Mouse (Mus musculus) gastrocnemius, adult 2 months (tissue): Measurements from ENCODE around the gene Rbm12. TPM values are rescaled to one million over a fixed set of nuclear protein-coding genes. Genes with fewer than 3 reads are reported as not detected.
"Not testable (repeated sequence)": the region's sequence is repeated elsewhere in the genome, so short reads cannot be mapped to it uniquely, and the experiment has no call there.

Experiments
- DNase-seq: peaks from one replicate; pipeline ENCODE4 v3.0.0; 2022
- H3K27ac ChIP-seq: fragments of 200-600 bp; 2 replicates; pipeline ENCODE4 v1.8.1; 2022; ENCODE audit warnings: mild to moderate bottlenecking
- H3K4me3 ChIP-seq: fragments of 200-600 bp; 2 replicates; pipeline ENCODE4 v1.8.1; 2022; ENCODE audit warnings: mild to moderate bottlenecking, moderate library complexity
- CTCF ChIP-seq: fragments of 200-600 bp; IDR thresholded peaks from 2 replicates; pipeline ENCODE4 v1.8.1; 2022; ENCODE audit warnings: antibody characterized with exemption, mild to moderate bottlenecking, moderate library complexity
- intact Hi-C: fragments of 180-260 bp; cut with DNase I; formaldehyde crosslinking; loops from one replicate; pipeline ENCODE4 v1.15.1; 2025
- total RNA-seq, 2 experiments: library from RNA; stranded (reverse); gene quantifications; 2 replicates each; pipeline ENCODE4 v1.2.3; 2021

Rbm12 gene
- total RNA-seq, 2 experiments from 2014 or later: 4.9 to 8.1 TPM

GRCm38 (mm10) chr2:156123731-156124130, 12.0 kb upstream of the Rbm12 start:
- Histone ChIP-seq H3K27ac (no peak overlapping the region), H3K4me3 (no peak overlapping the region)
- DNase-seq: no peak
- TF ChIP-seq CTCF: no peak
- intact Hi-C loops: no loop called here

- H3K4me3 ChIP-seq: no peak overlapping the region
- intact Hi-C loops: no loop called here
- no peak for DNase-seq
- H3K27ac ChIP-seq: no peak overlapping the region
- TF ChIP-seq CTCF: no peak
These were observed 7.8 kb upstream of the Rbm12 start for GRCm38 (mm10) chr2:156119566-156119965.

GRCm38 (mm10) chr2:156112080-156112423, 274 bp upstream of the Rbm12 start:
- intact Hi-C loops, DNase-seq: not testable (repeated sequence)
- H3K27ac ChIP-seq: peak overlapping the region; percentile 96
- H3K4me3 ChIP-seq: peak overlapping the region; percentile 96

GRCm38 (mm10) chr2:156110627-156111357, 986 bp downstream of the Rbm12 start:
- H3K4me3 ChIP-seq: peak overlapping the region; percentile 96
- H3K27ac ChIP-seq: peak overlapping the region; percentile 96
- no peak for TF ChIP-seq CTCF
- DNase-seq: no peak
- intact Hi-C loops: no loop called here

- H3K4me3 ChIP-seq: no peak overlapping the region
- H3K27ac ChIP-seq: no peak overlapping the region
- no peak for DNase-seq
- intact Hi-C loops: no loop called here
- no peak for TF ChIP-seq CTCF
These were observed 19.9 kb downstream of the Rbm12 start for GRCm38 (mm10) chr2:156091926-156092325.

GRCm38 (mm10) chr2:156089799-156090198, 22.0 kb downstream of the Rbm12 start:
- no peak for DNase-seq
- H3K4me3 ChIP-seq: no peak overlapping the region
- intact Hi-C loops: no loop called here
- no peak for TF ChIP-seq CTCF
- H3K27ac ChIP-seq: no peak overlapping the region

GRCm38 (mm10) chr2:156087391-156088110, 24.2 kb downstream of the Rbm12 start:
- intact Hi-C loops: no loop called here
- Histone ChIP-seq H3K27ac (no peak overlapping the region), H3K4me3 (no peak overlapping the region)
- no peak for TF ChIP-seq CTCF
- DNase-seq: no peak

GRCm38 (mm10) chr2:156084541-156084940, 27.2 kb downstream of the Rbm12 start:
- intact Hi-C loops: no loop called here
- no peak for TF ChIP-seq CTCF
- Histone ChIP-seq H3K4me3 (no peak overlapping the region), H3K27ac (peak overlapping the region; percentile 63)
- no peak for DNase-seq

- Histone ChIP-seq H3K4me3 (no peak overlapping the region), H3K27ac (peak overlapping the region; percentile 50; the same call in 1 of the 2 replicates)
- no peak for DNase-seq
- intact Hi-C loops: no loop called here
- TF ChIP-seq CTCF: no peak
These were observed 31.4 kb downstream of the Rbm12 start for GRCm38 (mm10) chr2:156080391-156080790.

GRCm38 (mm10) chr2:156079674-156080073, 32.1 kb downstream of the Rbm12 start:
- peak; percentile 41 for DNase-seq
- intact Hi-C loops: loop anchor here (2.0 kb wide), 1 partner anchor 73 kb away; the partner anchor contains the start of gene 6430550D23Rik
- no peak for TF ChIP-seq CTCF
- Histone ChIP-seq H3K27ac (peak overlapping the region; percentile 50; the same call in 1 of the 2 replicates), H3K4me3 (no peak overlapping the region)

GRCm38 (mm10) chr2:156079183-156079560, 32.6 kb downstream of the Rbm12 start:
- no peak for TF ChIP-seq CTCF
- Histone ChIP-seq H3K4me3 (no peak overlapping the region), H3K27ac (peak overlapping the region; percentile 50; the same call in 1 of the 2 replicates)
- no peak for DNase-seq
- intact Hi-C loops: loop anchor here (2.0 kb wide), 1 partner anchor 72 kb away; the partner anchor contains the start of gene 6430550D23Rik

GRCm38 (mm10) chr2:156078421-156079182, 33.2 kb downstream of the Rbm12 start:
- no peak overlapping the region for H3K4me3 ChIP-seq
- H3K27ac ChIP-seq: peak overlapping the region; percentile 41; the same call in 1 of the 2 replicates
- TF ChIP-seq CTCF: no peak
- intact Hi-C loops: loop anchor here (2.0 kb wide), 1 partner anchor 72 kb away; the partner anchor contains the start of gene 6430550D23Rik
- peak; percentile 61 for DNase-seq

- TF ChIP-seq CTCF: no peak
These were observed 34.3 kb downstream of the Rbm12 start for GRCm38 (mm10) chr2:156077461-156077860.

More at GRCm38 (mm10) chr2:156077461-156077860, 34.3 kb downstream of the Rbm12 start:
- Histone ChIP-seq H3K27ac (no peak overlapping the region), H3K4me3 (no peak overlapping the region)
- no peak for DNase-seq
- intact Hi-C loops: no loop called here
